Mouse (Mus musculus) forebrain, embryonic 11.5 days (tissue): ENCODE results near the gene Olfml2a. TPM values are rescaled to one million over a fixed set of nuclear protein-coding genes. Genes with fewer than 3 reads are reported as not detected.
"Not testable (repeated sequence)": the region's sequence is repeated elsewhere in the genome, so short reads cannot be mapped to it uniquely, and the experiment has no call there.

Experiments
- ATAC-seq: fragments of 200-750 bp; cut with Nextera tagmentation; replicated peaks from 2 replicates; pipeline ENCODE4 v1.8.0; 2017; ENCODE audit warnings: moderate TSS enrichment; ENCODE audit not compliant: low FRiP score
- DNase-seq: peaks from one replicate; pipeline ENCODE4 v3.0.0-alpha.2; 2017; ENCODE audit warnings: low spot score
- H3K27ac ChIP-seq: fragments of 300-500 bp; sonication (generic); 2 replicates; pipeline ENCODE4 v1.5.1; 2014; ENCODE audit warnings: low read depth, low read length
- H3K27me3 ChIP-seq: fragments of 300-500 bp; sonication (generic); 2 replicates; pipeline ENCODE4 v1.6.1; 2014; ENCODE audit warnings: mild to moderate bottlenecking, low read length, mixed read lengths; ENCODE audit not compliant: control insufficient read depth, insufficient read depth
- H3K36me3 ChIP-seq: fragments of 300-500 bp; sonication (generic); 2 replicates; pipeline ENCODE4 v1.6.1; 2014; ENCODE audit warnings: mild to moderate bottlenecking, low read length, moderate library complexity, mixed read lengths; ENCODE audit not compliant: control insufficient read depth, insufficient read depth
- H3K4me1 ChIP-seq: fragments of 300-500 bp; sonication (generic); replicated peaks from 2 replicates; pipeline ENCODE4 v1.6.1; 2014; ENCODE audit warnings: low read length, mixed read lengths; ENCODE audit not compliant: control insufficient read depth, insufficient read depth
- H3K4me2 ChIP-seq: fragments of 300-500 bp; sonication (generic); 2 replicates; pipeline ENCODE4 v1.6.1; 2014; ENCODE audit warnings: low read depth, mild to moderate bottlenecking, low read length, moderate library complexity, mixed read lengths; ENCODE audit not compliant: severe bottlenecking
- H3K4me3 ChIP-seq: fragments of 300-500 bp; sonication (generic); 2 replicates; pipeline ENCODE4 v1.5.1; 2014; ENCODE audit warnings: low read depth, low read length
- H3K9ac ChIP-seq: fragments of 300-500 bp; sonication (generic); 2 replicates; pipeline ENCODE4 v1.6.1; 2014; ENCODE audit warnings: low read length
- H3K9me3 ChIP-seq: fragments of 300-500 bp; sonication (generic); 2 replicates; pipeline ENCODE4 v1.6.1; 2016; ENCODE audit warnings: low read length, mixed read lengths; ENCODE audit not compliant: control insufficient read depth
- WGBS: fragments of 180-500 bp; shearing (Covaris S2); extraction: QIAGEN DNeasy Blood & Tissue Kit; methylation state at CpG from one replicate; pipeline ENCODE4 v1.1.7; 2014; 5-methylcytosine and 5-hydroxymethylcytosine counted together
- polyA plus RNA-seq: library from polyadenylated mRNA; unstranded; fragments of >200 nt; fragmentation: Nextera tagmentation; extraction: Ambion mirVana; gene quantifications from 2 replicates; pipeline ENCODE4 v1.2.1, GENCODE M21; 2014

Olfml2a gene
- polyA plus RNA-seq, 1 experiment from 2014 or later = 2.6 TPM

- Histone ChIP-seq H3K9ac (peak within 1 kb of the TSS; percentile 94), H3K4me1 (peaks cover 21% of the 10 kb centered on the region), H3K27ac (peak within 1 kb of the TSS; percentile 82), H3K9me3 (no peaks in the 10 kb centered on the region), H3K4me2 (peak within 1 kb of the TSS; percentile 75), H3K27me3 (no peaks in the 10 kb centered on the region), H3K4me3 (peak within 1 kb of the TSS; percentile 77), H3K36me3 (peaks cover 17% of the 10 kb centered on the region)
- ATAC-seq (no peak), DNase-seq (no peak)
- WGBS = 13% methylated on average over 15 of the region's 15 CpGs
Observed at GRCm38 (mm10) chr2:39005574-39006079, 73.8 kb downstream of the Olfml2a start, which contains the start of gene Rpl35. Rpl35 (minus strand) TSS chr2:39005624.

GRCm38 (mm10) chr2:39006149-39006730 lies 74.5 kb downstream of the Olfml2a start:
- ATAC-seq (no peak), DNase-seq (no peak)
- Histone ChIP-seq H3K27me3 (no peaks in the 10 kb centered on the region), H3K9ac (no peak overlapping the region), H3K4me2 (peak overlapping the region; percentile 75; the same call in 1 of the 2 replicates), H3K4me3 (peak overlapping the region; percentile 77; the same call in 1 of the 2 replicates), H3K27ac (no peak overlapping the region), H3K4me1 (peaks cover 21% of the 10 kb centered on the region), H3K36me3 (peaks cover 16% of the 10 kb centered on the region), H3K9me3 (no peaks in the 10 kb centered on the region)
- 91% methylated on average over 14 of the region's 14 CpGs for WGBS

GRCm38 (mm10) chr2:39007865-39008264 lies 76.1 kb downstream of the Olfml2a start:
- under 1% methylated on average over 44 of the region's 44 CpGs for WGBS
- H3K4me2 ChIP-seq = peak overlapping the region; percentile 85
- H3K9me3 ChIP-seq = no peaks in the 10 kb centered on the region
- H3K27ac ChIP-seq = peak overlapping the region; percentile 88
- H3K27me3 ChIP-seq = no peaks in the 10 kb centered on the region
- peaks cover 8% of the 10 kb centered on the region for H3K36me3 ChIP-seq
- peaks cover 17% of the 10 kb centered on the region for H3K4me1 ChIP-seq
- H3K4me3 ChIP-seq = peak overlapping the region; percentile 86
- peak; percentile 86 for ATAC-seq
- DNase-seq = peak; percentile 94
- peak overlapping the region; percentile 89 for H3K9ac ChIP-seq

GRCm38 (mm10) chr2:39008350-39008851 lies 76.6 kb downstream of the Olfml2a start:
- WGBS = under 1% methylated on average over 25 of the region's 25 CpGs
- DNase-seq = no peak
- peak overlapping the region; percentile 86 for H3K4me3 ChIP-seq

GRCm38 (mm10) chr2:39008954-39009365 lies 77.2 kb downstream of the Olfml2a start:
- Histone ChIP-seq H3K27me3 (no peaks in the 10 kb centered on the region), H3K36me3 (no peaks in the 10 kb centered on the region), H3K9ac (peak overlapping the region; percentile 89), H3K27ac (no peak overlapping the region), H3K4me1 (peaks cover 9% of the 10 kb centered on the region; the same call in 1 of the 2 replicates), H3K9me3 (no peaks in the 10 kb centered on the region), H3K4me2 (peak overlapping the region; percentile 85), H3K4me3 (peak overlapping the region; percentile 86)
- WGBS = 39% methylated on average over 3 of the region's 3 CpGs
- DNase-seq (no peak), ATAC-seq (no peak)

More at GRCm38 (mm10) chr2:39008350-39008851, 76.6 kb downstream of the Olfml2a start:
- Histone ChIP-seq H3K9ac (peak overlapping the region; percentile 89), H3K4me1 (peaks cover 13% of the 10 kb centered on the region), H3K27ac (peak overlapping the region; percentile 79), H3K27me3 (no peaks in the 10 kb centered on the region), H3K4me2 (peak overlapping the region; percentile 85), H3K9me3 (no peaks in the 10 kb centered on the region), H3K36me3 (peaks cover 4% of the 10 kb centered on the region; the same call in 1 of the 2 replicates)
- peak; percentile 44 for ATAC-seq

- H3K27ac ChIP-seq, ATAC-seq: not testable (repeated sequence)
- WGBS = 94% methylated on average over 5 of the region's 5 CpGs
Observed at GRCm38 (mm10) chr2:39010144-39010543, 78.4 kb downstream of the Olfml2a start.

GRCm38 (mm10) chr2:39011264-39011663 lies 79.5 kb downstream of the Olfml2a start:
- ATAC-seq = no peak
- Histone ChIP-seq H3K27ac (no peak overlapping the region), H3K9me3 (no peaks in the 10 kb centered on the region), H3K36me3 (no peaks in the 10 kb centered on the region; the same call in 1 of the 2 replicates), H3K4me2 (no peak overlapping the region), H3K9ac (no peak overlapping the region), H3K27me3 (no peaks in the 10 kb centered on the region), H3K4me1 (peaks cover 9% of the 10 kb centered on the region; the same call in 1 of the 2 replicates), H3K4me3 (no peak overlapping the region)
- no peak for DNase-seq

More at GRCm38 (mm10) chr2:39010144-39010543, 78.4 kb downstream of the Olfml2a start:
- not testable (repeated sequence) for H3K4me1 ChIP-seq, DNase-seq, H3K36me3 ChIP-seq, H3K4me2 ChIP-seq, H3K9ac ChIP-seq, H3K4me3 ChIP-seq, H3K9me3 ChIP-seq, H3K27me3 ChIP-seq

GRCm38 (mm10) chr2:39011971-39012370 lies 80.2 kb downstream of the Olfml2a start:
- DNase-seq (no peak), ATAC-seq (no peak)
- Histone ChIP-seq H3K9ac (no peak overlapping the region), H3K27ac (no peak overlapping the region), H3K27me3 (no peaks in the 10 kb centered on the region), H3K4me2 (no peak overlapping the region), H3K4me3 (no peak overlapping the region), H3K36me3 (peaks cover 2% of the 10 kb centered on the region; the same call in 1 of the 2 replicates), H3K9me3 (no peaks in the 10 kb centered on the region), H3K4me1 (peaks cover 8% of the 10 kb centered on the region; the same call in 1 of the 2 replicates)
- 92% methylated on average over 3 of the region's 3 CpGs for WGBS
